Mouse (Mus musculus): ENCODE results near the gene Gm21977. TPM values are rescaled to one million over a fixed set of nuclear protein-coding genes. Genes with fewer than 3 reads are reported as not detected.

The Gm21977 gene
- not detected in 2 replicates for polyA plus RNA-seq (2012; rRNA removed)

DNA sequence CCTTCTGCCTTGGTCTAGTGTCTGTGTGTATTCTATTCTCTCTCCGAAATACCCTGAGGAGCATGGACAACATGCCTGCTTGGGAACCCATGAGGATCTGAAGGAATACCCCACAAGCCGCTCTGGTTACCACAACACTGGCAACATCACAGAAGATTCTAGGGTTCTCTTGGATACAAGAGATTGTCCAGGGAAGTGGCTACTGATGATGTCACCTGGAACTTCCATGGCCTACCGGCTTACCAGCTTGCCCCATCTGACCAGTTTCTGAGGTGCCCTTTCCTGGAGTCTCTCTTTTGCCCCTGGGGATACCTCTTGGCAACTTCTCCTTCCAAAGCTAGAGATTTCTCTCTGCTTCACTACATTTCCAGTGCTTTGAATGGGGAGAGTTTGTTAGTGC lies at the start of gene Gm21977:
Gene Gm21977, minus strand, starts transcription at position 101 of the 400 bp plus-strand sequence.

Other genes starting within 250 kb of the Gm21977 start
- gene Gm3633, start 211.6 kb downstream of the Gm21977 start, polyA plus RNA-seq (2012; rRNA removed): not detected in 2 replicates
- not detected in 2 replicates for gene Gm10378, start 197.5 kb downstream of the Gm21977 start, polyA plus RNA-seq (2012; rRNA removed)
- not detected in 2 replicates for gene Gm3015, start 84.7 kb downstream of the Gm21977 start, polyA plus RNA-seq (2012; rRNA removed)
- gene Gm10377, start 55.5 kb downstream of the Gm21977 start, polyA plus RNA-seq (2012; rRNA removed): not detected in 2 replicates
- gene Gm8082, start 140.1 kb upstream of the Gm21977 start, polyA plus RNA-seq (2012; rRNA removed): not detected in 2 replicates
- not detected in 2 replicates for gene Gm10376, start 162.2 kb upstream of the Gm21977 start, polyA plus RNA-seq (2012; rRNA removed)
- gene Gm8094, start 223.2 kb upstream of the Gm21977 start, polyA plus RNA-seq (2012; rRNA removed): not detected in 2 replicates
- not detected in 2 replicates for gene Gm8104, start 247.1 kb upstream of the Gm21977 start, polyA plus RNA-seq (2012; rRNA removed)